Mouse (Mus musculus) intestine, postnatal 0 days (tissue): ENCODE measurements at regions not wholly inside any gene's neighbourhood (a gene's known extent, or its start where the extent isn't known, plus 50 kb on each side); places are given as distances from the start of the nearest gene placed in this dataset.

ENCODE experiments used
- ATAC-seq: fragments of 200-750 bp; cut with Nextera tagmentation; 2 replicates; pipeline ENCODE4 v1.8.0; 2017; ENCODE audit warnings: mild to moderate bottlenecking, moderate TSS enrichment, moderate library complexity
- H3K27ac ChIP-seq: fragments of 300-500 bp; sonication (generic); 2 replicates; pipeline ENCODE4 v1.5.1; 2014; ENCODE audit warnings: mild to moderate bottlenecking, low read depth, low read length, moderate library complexity
- H3K27me3 ChIP-seq: fragments of 300-500 bp; sonication (generic); replicated peaks from 2 replicates; pipeline ENCODE4 v1.6.1; 2014; ENCODE audit warnings: low read length, mixed read lengths; ENCODE audit not compliant: control insufficient read depth, insufficient read depth
- H3K36me3 ChIP-seq: fragments of 300-500 bp; sonication (generic); 2 replicates; pipeline ENCODE4 v1.6.1; 2014; ENCODE audit warnings: mild to moderate bottlenecking, moderate library complexity; ENCODE audit not compliant: control insufficient read depth, insufficient read depth
- H3K4me1 ChIP-seq: fragments of 300-500 bp; sonication (generic); replicated peaks from 2 replicates; pipeline ENCODE4 v1.6.1; 2014; ENCODE audit warnings: antibody characterized with exemption, low read length, mixed read lengths; ENCODE audit not compliant: control insufficient read depth, insufficient read depth
- H3K4me2 ChIP-seq: fragments of 300-500 bp; sonication (generic); replicated peaks from 2 replicates; pipeline ENCODE4 v1.6.1; 2014; ENCODE audit warnings: low read depth, mild to moderate bottlenecking, moderate library complexity
- H3K4me3 ChIP-seq: fragments of 300-500 bp; sonication (generic); 2 replicates; pipeline ENCODE4 v1.5.1; 2014; ENCODE audit warnings: low read depth, low read length
- H3K9ac ChIP-seq: fragments of 300-500 bp; sonication (generic); 2 replicates; pipeline ENCODE4 v1.6.1; 2014; ENCODE audit warnings: mild to moderate bottlenecking, low read depth, low read length
- H3K9me3 ChIP-seq: fragments of 300-500 bp; sonication (generic); 2 replicates; pipeline ENCODE4 v1.6.1; 2016; ENCODE audit warnings: mixed run types; ENCODE audit not compliant: control insufficient read depth
- CTCF ChIP-seq: sonication (generic); IDR thresholded peaks from 2 replicates; pipeline ENCODE4 v1.5.1; 2016; ENCODE audit warnings: low read depth, mild to moderate bottlenecking, control low read depth, antibody characterized with exemption, moderate library complexity
- WGBS: fragments of 180-500 bp; shearing (Covaris S2); extraction: QIAGEN DNeasy Blood & Tissue Kit; methylation state at CpG from one replicate; pipeline ENCODE4 v1.1.7; 2014; 5-methylcytosine and 5-hydroxymethylcytosine counted together

DNA sequence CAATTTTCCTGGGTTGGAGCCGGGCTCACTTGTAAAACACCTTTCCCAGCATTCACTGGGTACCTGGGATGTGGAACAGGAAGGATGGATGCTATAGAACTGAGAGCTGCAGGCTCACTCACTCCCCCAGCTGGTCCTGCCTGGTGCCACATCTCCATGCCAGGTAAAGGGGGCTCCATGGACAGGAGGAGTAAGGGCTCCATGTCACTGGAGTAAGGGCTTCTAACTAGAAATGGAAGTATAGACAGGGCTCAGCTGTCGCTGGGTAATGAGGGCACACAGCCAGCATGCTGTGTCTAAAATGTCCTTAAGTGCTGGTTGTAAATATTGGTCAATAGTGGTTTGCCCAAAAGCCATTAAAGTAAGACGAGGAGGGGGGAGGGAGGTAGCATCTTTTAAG is 99.4 kb upstream of the Gpr12 start:
- no peak overlapping the region for H3K4me2 ChIP-seq
- no peaks in the 10 kb centered on the region for H3K36me3 ChIP-seq
- H3K9me3 ChIP-seq: no peaks in the 10 kb centered on the region
- no peak overlapping the region for H3K4me3 ChIP-seq
- peaks cover 28% of the 10 kb centered on the region for H3K4me1 ChIP-seq
- H3K27ac ChIP-seq: no peak overlapping the region
- peak; percentile 49 for TF ChIP-seq CTCF
- H3K27me3 ChIP-seq: no peaks in the 10 kb centered on the region
- 43% methylated on average over 3 of the region's 3 CpGs for WGBS
- ATAC-seq: no peak
- no peak overlapping the region for H3K9ac ChIP-seq

DNA sequence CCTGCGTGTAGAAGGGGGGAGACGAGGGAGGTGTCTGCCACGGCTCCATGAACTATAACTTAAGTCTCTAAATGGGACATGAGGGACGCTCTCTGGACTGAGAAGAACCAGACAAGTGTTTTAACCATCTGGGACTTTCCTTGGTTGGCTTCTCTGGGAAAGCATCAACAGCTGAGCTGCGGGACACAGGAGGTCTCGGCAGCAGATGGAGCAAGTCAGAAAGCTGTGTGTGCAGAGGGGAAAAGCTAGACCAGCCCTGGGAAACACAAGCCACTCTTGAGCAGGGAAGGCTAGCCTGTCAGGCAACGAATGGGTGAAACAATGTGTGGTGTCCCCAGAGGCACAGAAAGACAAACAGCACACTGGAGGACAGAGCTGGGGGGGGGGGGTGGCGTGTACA is 98.5 kb upstream of the Gpr12 start:
- ATAC-seq: no peak
- no peak overlapping the region for H3K4me3 ChIP-seq
- H3K4me1 ChIP-seq: peaks cover 28% of the 10 kb centered on the region
- no peak for TF ChIP-seq CTCF
- no peak overlapping the region for H3K9ac ChIP-seq
- H3K36me3 ChIP-seq: no peaks in the 10 kb centered on the region
- 19% methylated on average over 8 of the region's 8 CpGs for WGBS
- H3K27me3 ChIP-seq: no peaks in the 10 kb centered on the region
- no peaks in the 10 kb centered on the region for H3K9me3 ChIP-seq
- no peak overlapping the region; the same call in 1 of the 2 replicates for H3K4me2 ChIP-seq
- H3K27ac ChIP-seq: peak overlapping the region; percentile 68

DNA sequence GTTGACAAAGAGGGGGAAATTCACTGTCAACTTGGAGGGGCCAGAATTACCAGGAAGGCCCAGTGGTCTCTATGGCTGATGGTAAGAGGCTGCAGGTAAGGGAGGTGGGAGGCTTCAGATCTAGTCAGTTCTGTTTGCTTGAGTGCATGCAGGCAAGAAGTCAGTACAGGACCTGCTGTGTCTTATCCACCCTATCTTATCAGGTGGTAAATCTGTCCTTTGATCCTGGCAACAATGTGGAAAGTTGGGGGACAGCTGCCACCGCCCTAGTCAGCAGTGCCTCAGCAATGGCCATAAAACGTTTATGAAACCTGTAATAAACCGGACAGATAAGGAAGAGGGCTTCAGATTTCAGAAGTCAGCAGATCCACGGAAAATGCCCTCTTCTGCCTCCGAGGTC is 97.9 kb upstream of the Gpr12 start:
- Histone ChIP-seq H3K27ac (peak overlapping the region; percentile 68), H3K9me3 (no peaks in the 10 kb centered on the region), H3K36me3 (no peaks in the 10 kb centered on the region), H3K4me2 (no peak overlapping the region; the same call in 1 of the 2 replicates), H3K27me3 (no peaks in the 10 kb centered on the region), H3K9ac (no peak overlapping the region), H3K4me1 (peaks cover 32% of the 10 kb centered on the region), H3K4me3 (no peak overlapping the region)
- TF ChIP-seq CTCF: no peak
- peak; percentile 31 for ATAC-seq
- WGBS: 16% methylated on average over 5 of the region's 5 CpGs

DNA sequence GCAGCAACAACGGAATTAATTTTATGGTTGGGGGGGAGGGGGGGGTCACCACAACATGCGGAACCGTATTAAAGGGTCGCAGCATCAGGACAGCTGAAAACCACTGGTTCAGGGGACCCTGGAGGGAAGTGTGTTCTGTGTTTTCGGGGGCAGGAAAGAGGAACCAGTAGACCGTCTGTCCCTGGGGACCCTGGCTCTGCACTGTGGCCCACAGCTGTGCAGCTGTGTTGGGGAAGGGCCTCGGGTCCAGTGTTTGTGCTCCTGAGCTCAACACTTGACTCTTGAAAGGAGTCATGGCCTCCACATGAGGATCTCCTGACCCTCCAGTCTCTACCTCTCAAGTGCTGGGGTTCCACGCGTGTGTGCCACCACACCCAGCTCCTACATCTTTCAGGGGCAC is 96.5 kb upstream of the Gpr12 start:
- no peak for TF ChIP-seq CTCF
- WGBS: 47% methylated on average over 9 of the region's 9 CpGs
- Histone ChIP-seq H3K27ac (0 out of 2 replicates have a peak overlapping the region, but pooled peaks have one; percentile 50), H3K36me3 (no peaks in the 10 kb centered on the region), H3K9ac (no peak overlapping the region), H3K4me1 (peaks cover 33% of the 10 kb centered on the region), H3K9me3 (no peaks in the 10 kb centered on the region), H3K4me3 (no peak overlapping the region), H3K27me3 (no peaks in the 10 kb centered on the region), H3K4me2 (no peak overlapping the region)
- ATAC-seq: no peak

DNA sequence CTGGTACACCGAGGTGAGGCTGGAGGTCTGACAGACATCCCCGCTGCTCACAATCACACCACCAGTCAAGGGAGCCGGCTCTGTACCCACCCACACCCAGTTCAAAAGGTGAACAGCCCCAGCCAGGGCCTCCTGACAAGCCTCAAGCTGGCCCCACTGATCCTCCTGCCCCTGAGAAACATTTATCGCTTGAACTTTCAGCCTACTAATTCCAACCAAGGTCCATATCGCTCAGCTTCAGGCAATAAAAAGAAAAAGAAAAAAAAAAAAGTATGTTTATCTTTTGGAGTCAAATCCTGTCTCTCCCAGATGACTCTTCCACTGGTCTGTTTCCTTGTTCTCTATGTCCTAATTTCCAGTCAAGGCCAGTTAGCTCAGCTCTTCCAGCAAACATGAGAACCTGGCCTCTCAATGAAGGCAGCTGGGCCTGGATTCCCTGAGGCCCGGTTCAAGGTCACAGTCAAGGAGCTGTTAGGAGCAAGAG is 94.2 kb upstream of the Gpr12 start:
- peak; percentile 84 for ATAC-seq
- Histone ChIP-seq H3K4me1 (peaks cover 29% of the 10 kb centered on the region), H3K36me3 (no peaks in the 10 kb centered on the region), H3K4me3 (no peak overlapping the region), H3K9me3 (no peaks in the 10 kb centered on the region), H3K4me2 (peak overlapping the region; percentile 30), H3K9ac (0 out of 2 replicates have a peak overlapping the region, but pooled peaks have one; percentile 12), H3K27ac (peak overlapping the region; percentile 87), H3K27me3 (no peaks in the 10 kb centered on the region)
- WGBS: 25% methylated on average over 6 of the region's 6 CpGs
- TF ChIP-seq CTCF: no peak

DNA sequence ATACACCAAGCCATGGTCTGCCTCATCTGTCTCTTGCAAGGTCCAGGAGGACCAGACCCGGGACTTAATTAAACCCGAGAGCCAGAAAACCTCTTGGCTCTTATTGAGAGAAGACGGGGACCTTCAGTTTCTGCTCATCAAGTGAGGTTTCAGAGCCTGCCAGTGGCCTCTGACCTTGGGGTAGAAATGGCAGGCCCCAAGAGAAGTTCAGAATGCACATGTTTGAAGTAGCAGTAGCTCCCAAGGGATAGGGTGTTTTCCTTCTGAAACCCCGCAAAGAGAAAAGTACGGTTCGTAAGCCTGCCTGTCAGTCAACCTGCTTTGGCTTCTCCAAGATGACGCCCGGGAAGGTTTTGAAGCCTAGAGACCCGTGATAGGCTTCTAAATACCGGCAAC is 93.7 kb upstream of the Gpr12 start:
- H3K27ac ChIP-seq: peak overlapping the region; percentile 87
- no peak for TF ChIP-seq CTCF
- ATAC-seq: no peak
- 0 out of 2 replicates have a peak overlapping the region, but pooled peaks have one; percentile 12 for H3K9ac ChIP-seq
- WGBS: 35% methylated on average over 10 of the region's 10 CpGs
- H3K4me3 ChIP-seq: no peak overlapping the region
- H3K27me3 ChIP-seq: no peaks in the 10 kb centered on the region
- H3K36me3 ChIP-seq: no peaks in the 10 kb centered on the region
- H3K4me2 ChIP-seq: peak overlapping the region; percentile 30
- H3K4me1 ChIP-seq: peaks cover 29% of the 10 kb centered on the region
- H3K9me3 ChIP-seq: no peaks in the 10 kb centered on the region
